In the genomic region with DNA sequence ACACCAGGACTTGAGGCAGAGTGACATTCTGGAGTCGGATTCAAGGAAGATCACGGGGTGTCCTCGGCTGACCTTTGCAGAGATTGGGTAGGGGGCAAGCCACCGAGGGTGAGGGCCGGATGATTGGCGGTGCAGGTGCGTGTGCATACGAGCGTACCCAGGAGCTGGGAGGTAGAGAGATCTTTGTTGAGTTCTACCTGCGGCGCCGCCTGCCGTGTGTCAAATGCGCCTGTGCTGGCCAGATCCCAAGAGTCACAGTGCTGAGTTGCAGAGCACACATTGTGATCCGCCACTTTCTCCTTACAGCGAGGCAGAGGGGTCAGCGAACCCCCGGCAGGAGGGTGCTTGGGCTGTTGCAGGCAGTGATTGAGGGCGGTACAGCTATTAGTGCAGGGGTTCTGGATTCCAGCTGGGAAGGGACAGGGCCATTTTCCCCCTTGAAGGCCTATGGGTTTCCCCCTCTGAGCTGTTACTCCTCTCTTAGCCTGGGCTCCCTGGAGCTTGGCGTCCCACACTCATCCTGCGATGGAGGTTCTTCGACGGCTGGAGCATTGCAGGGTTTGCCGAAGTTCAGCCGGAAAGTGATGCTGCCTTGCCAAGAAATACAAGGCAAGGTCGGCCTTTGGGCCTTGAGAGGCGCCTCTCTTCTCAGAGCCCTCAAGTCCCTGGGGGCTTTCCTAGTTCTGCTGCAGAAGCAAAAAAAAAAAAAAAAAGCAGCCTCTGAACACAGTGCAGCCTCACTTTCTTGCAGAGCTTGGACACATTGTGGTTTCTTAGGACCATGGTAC, we compare ENCODE assay signal across 8 mouse cellular contexts. TPM values are rescaled to one million over a fixed set of nuclear protein-coding genes. Genes with fewer than 3 reads are reported as not detected.
DNase-seq lines count a peak whose midpoint lies in the region; ATAC-seq and TF ChIP-seq lines count a peak whose summit lies in the region.

No protein-coding gene starts in this region.

- H3K9ac ChIP-seq in forebrain, embryonic 15.5 days (replicated peaks), result peak overlapping the region; percentile 60
- peak overlapping the region; percentile 67 for H3K9ac ChIP-seq in hindbrain, postnatal 0 days (replicated peaks; ENCODE audit: low read length)
- H3K9ac ChIP-seq in liver, embryonic 12.5 days, result 0 out of 2 replicates have a peak overlapping the region, but pooled peaks have one; percentile 50
- peak overlapping the region; percentile 56 for H3K9ac ChIP-seq in neural tube, embryonic 12.5 days

- H3K9me3 ChIP-seq in forebrain, embryonic 15.5 days, result no peaks in the 10 kb centered on the region
- no peaks in the 10 kb centered on the region for H3K9me3 ChIP-seq in hindbrain, postnatal 0 days (ENCODE audit: low read length)
- H3K9me3 ChIP-seq in liver, embryonic 12.5 days (replicated peaks), result no peaks in the 10 kb centered on the region
- no peaks in the 10 kb centered on the region for H3K9me3 ChIP-seq in neural tube, embryonic 12.5 days

- peak overlapping the region; percentile 67 for H3K4me3 ChIP-seq in layer of hippocampus, adult 2 months
- peak overlapping the region; percentile 53 for H3K4me3 ChIP-seq in forebrain, embryonic 15.5 days
- H3K4me3 ChIP-seq in hindbrain, postnatal 0 days (ENCODE audit: low read length), result peak overlapping the region; percentile 70
- peak overlapping the region; percentile 57 for H3K4me3 ChIP-seq in liver, embryonic 12.5 days
- H3K4me3 ChIP-seq in neural tube, embryonic 12.5 days, result peak overlapping the region; percentile 66

- H3K27ac ChIP-seq in layer of hippocampus, adult 2 months, result peak overlapping the region; percentile 51
- no peak overlapping the region for H3K27ac ChIP-seq in forebrain, embryonic 15.5 days (replicated peaks)
- no peak overlapping the region for H3K27ac ChIP-seq in hindbrain, postnatal 0 days
- no peak overlapping the region for H3K27ac ChIP-seq in liver, embryonic 12.5 days
- no peak overlapping the region for H3K27ac ChIP-seq in neural tube, embryonic 12.5 days

- TF ChIP-seq POLR2A in brain, embryonic 14.5 days (IDR thresholded peaks at IDR 0.05; ENCODE audit: borderline replicate concordance, extremely low read depth, insufficient read depth, insufficient read length, poor library complexity, severe bottlenecking), result no peak

- 14% methylated on average over 27 of the region's 27 CpGs for whole genome bisulfite sequencing in forebrain, embryonic 15.5 days
- WGBS in hindbrain, postnatal 0 days, result 6% methylated on average over 27 of the region's 27 CpGs
- WGBS in liver, embryonic 12.5 days (ENCODE audit: insufficient replicate concordance), result 15% methylated on average over 27 of the region's 27 CpGs
- 7% methylated on average over 27 of the region's 27 CpGs for WGBS in neural tube, embryonic 12.5 days

- no peaks in the 10 kb centered on the region for H3K27me3 ChIP-seq in forebrain, embryonic 15.5 days
- no peaks in the 10 kb centered on the region for H3K27me3 ChIP-seq in hindbrain, postnatal 0 days (ENCODE audit: insufficient read depth, low read length)
- H3K27me3 ChIP-seq in liver, embryonic 12.5 days (replicated peaks), result peaks cover 23% of the 10 kb centered on the region
- no peaks in the 10 kb centered on the region for H3K27me3 ChIP-seq in neural tube, embryonic 12.5 days (replicated peaks)

- H3K4me2 ChIP-seq in forebrain, embryonic 15.5 days (replicated peaks), result peak overlapping the region; percentile 74
- H3K4me2 ChIP-seq in hindbrain, postnatal 0 days (ENCODE audit: low read depth, low read length), result peak overlapping the region; percentile 99
- peak overlapping the region; percentile 76 for H3K4me2 ChIP-seq in liver, embryonic 12.5 days
- peak overlapping the region; percentile 84 for H3K4me2 ChIP-seq in neural tube, embryonic 12.5 days (replicated peaks)

- H3K4me1 ChIP-seq in forebrain, embryonic 15.5 days, result peaks cover 15% of the 10 kb centered on the region
- peaks cover 6% of the 10 kb centered on the region; the same call in 1 of the 2 replicates for H3K4me1 ChIP-seq in hindbrain, postnatal 0 days (ENCODE audit: insufficient read depth, low read length)
- peaks cover 13% of the 10 kb centered on the region for H3K4me1 ChIP-seq in liver, embryonic 12.5 days
- H3K4me1 ChIP-seq in neural tube, embryonic 12.5 days, result peaks cover 19% of the 10 kb centered on the region

- no peak for DNase-seq in layer of hippocampus, adult 2 months (ENCODE audit: low spot score in 2 of 2)
- no peak for DNase-seq in layer of hippocampus, adult 9-10 months (ENCODE audit: low spot score)
- peak; percentile 69 for DNase-seq in brain, embryonic 14.5 days (ENCODE audit: low read depth)
- peak; percentile 69 for DNase-seq in hindbrain, postnatal 0 days (ENCODE audit: low spot score)
- DNase-seq in spleen, postnatal 36 days (ENCODE audit: low spot score in 2 of 2), result no peak

- peak; percentile 61 for ATAC-seq in forebrain, embryonic 15.5 days (replicated peaks)
- peak; percentile 63 for ATAC-seq in hindbrain, postnatal 0 days
- ATAC-seq in liver, embryonic 12.5 days, result no peak
- peak; percentile 57 for ATAC-seq in neural tube, embryonic 12.5 days (ENCODE audit: low FRiP score, low read depth)

- no peaks in the 10 kb centered on the region for H3K36me3 ChIP-seq in forebrain, embryonic 15.5 days
- no peaks in the 10 kb centered on the region for H3K36me3 ChIP-seq in hindbrain, postnatal 0 days (ENCODE audit: insufficient read depth, low read length)
- no peaks in the 10 kb centered on the region for H3K36me3 ChIP-seq in liver, embryonic 12.5 days
- H3K36me3 ChIP-seq in neural tube, embryonic 12.5 days, result no peaks in the 10 kb centered on the region

- TF ChIP-seq CTCF in layer of hippocampus, adult 2 months (conservative IDR thresholded peaks at IDR 0.05), result 0 out of 2 replicates have a peak, but pooled peaks have one; percentile 18
- TF ChIP-seq CTCF in brain, embryonic 14.5 days (IDR thresholded peaks at IDR 0.05; ENCODE audit: borderline replicate concordance, extremely low read depth, insufficient read depth, insufficient read length), result no peak
- TF ChIP-seq CTCF in hindbrain, postnatal 0 days (IDR thresholded peaks at IDR 0.05; ENCODE audit: low read depth), result peak; percentile 36

RNA-seq across cellular contexts. Expression of a gene that starts 0.9 kb away (rescaled TPM):
- 10 to 100 TPM; 33.3 to 33.9 TPM for total RNA-seq in layer of hippocampus, adult 2 months (2021)
- 7.0 and 12.0 TPM in 2 replicates for polyA plus RNA-seq in brain, embryonic 14.5 days (2012; rRNA removed)
- 8.5 and 12.4 TPM in 2 replicates for polyA plus RNA-seq in forebrain, embryonic 15.5 days (2015; fragmentation: Nextera tagmentation; extraction: Ambion mirVana)
- total RNA-seq in hindbrain, postnatal 0 days (2014; rRNA removed), result 11.7 and 16.2 TPM in 2 replicates
- 9.4 and 9.8 TPM in 2 replicates for polyA plus RNA-seq in hindbrain, postnatal 0 days (2015; fragmentation: Nextera tagmentation; extraction: Ambion mirVana)
- polyA plus RNA-seq in liver, embryonic 12.5 days (2016; fragmentation: Nextera tagmentation; extraction: Ambion mirVana), result 3.6 and 3.7 TPM in 2 replicates
- 16.1 and 18.1 TPM in 2 replicates for polyA plus RNA-seq in neural tube, embryonic 12.5 days (2016; fragmentation: Nextera tagmentation; extraction: Ambion mirVana)

Comparison
In these comparisons a context has a peak if more than half of its experiments do, and no peak if none do; other contexts are left out.
1. DNase-seq: peak in brain, embryonic 14.5 days (single experiment) and hindbrain, postnatal 0 days (single experiment); none in layer of hippocampus, adult 2 months (0 of 2), layer of hippocampus, adult 9-10 months (single experiment) and spleen, postnatal 36 days (0 of 2).
2. Peak in every context shown above with its lines, with median percentiles within 50 percentile points of each other: H3K4me3 ChIP-seq, H3K4me2 ChIP-seq and H3K9ac ChIP-seq.